Mouse (Mus musculus) ES-E14 (cell line): ENCODE data around the gene Cnppd1.

ENCODE experiments used
- CHD2 ChIP-seq: IDR thresholded peaks from 2 replicates; pipeline ENCODE4 v1.6.1; 2014; ENCODE audit warnings: mild to moderate bottlenecking, low read depth, low read length, inconsistent platforms
- HCFC1 ChIP-seq: IDR thresholded peaks from 2 replicates; pipeline ENCODE4 v1.6.1; 2012; ENCODE audit warnings: low read length, inconsistent platforms, borderline replicate concordance; ENCODE audit not compliant: insufficient read depth
- MAFK ChIP-seq: IDR thresholded peaks from 2 replicates; pipeline ENCODE4 v1.6.1; 2014; ENCODE audit warnings: mild to moderate bottlenecking, low read depth, low read length, inconsistent platforms; ENCODE audit not compliant: insufficient read depth
- ZC3H11A ChIP-seq: IDR thresholded peaks from 2 replicates; pipeline ENCODE4 v1.6.1; 2012; ENCODE audit warnings: low read depth, mild to moderate bottlenecking, inconsistent platforms, low read length, borderline replicate concordance
- ZNF384 ChIP-seq: IDR thresholded peaks from 2 replicates; pipeline ENCODE4 v1.6.1; 2012; ENCODE audit warnings: low read depth, low read length, inconsistent platforms

- TF ChIP-seq ZNF384, result no peak
- TF ChIP-seq MAFK, result no peak
- no peak for TF ChIP-seq HCFC1
- no peak for TF ChIP-seq ZC3H11A
- TF ChIP-seq CHD2, result no peak
Measured at GRCm38 (mm10) chr1:75191258-75191621, 48.7 kb upstream of the Cnppd1 start.
